Mouse (Mus musculus) gastrocnemius, adult 2 months (tissue): Measurements from ENCODE around the gene Rnase9. TPM values are rescaled to one million over a fixed set of nuclear protein-coding genes. Genes with fewer than 3 reads are reported as not detected.
"Not testable (repeated sequence)": the region's sequence is repeated elsewhere in the genome, so short reads cannot be mapped to it uniquely, and the experiment has no call there.

Source experiments
- DNase-seq: peaks from one replicate; pipeline ENCODE4 v3.0.0; 2022
- H3K27ac ChIP-seq: fragments of 200-600 bp; 2 replicates; pipeline ENCODE4 v1.8.1; 2022; ENCODE audit warnings: mild to moderate bottlenecking
- H3K4me3 ChIP-seq: fragments of 200-600 bp; 2 replicates; pipeline ENCODE4 v1.8.1; 2022; ENCODE audit warnings: mild to moderate bottlenecking, moderate library complexity
- CTCF ChIP-seq: fragments of 200-600 bp; IDR thresholded peaks from 2 replicates; pipeline ENCODE4 v1.8.1; 2022; ENCODE audit warnings: antibody characterized with exemption, mild to moderate bottlenecking, moderate library complexity
- intact Hi-C: fragments of 180-260 bp; cut with DNase I; formaldehyde crosslinking; loops from one replicate; pipeline ENCODE4 v1.15.1; 2025
- total RNA-seq, 2 experiments: library from RNA; stranded (reverse); gene quantifications; 2 replicates each; pipeline ENCODE4 v1.2.3; 2021

The Rnase9 gene
- total RNA-seq, 2 experiments from 2014 or later, result not detected

DNA sequence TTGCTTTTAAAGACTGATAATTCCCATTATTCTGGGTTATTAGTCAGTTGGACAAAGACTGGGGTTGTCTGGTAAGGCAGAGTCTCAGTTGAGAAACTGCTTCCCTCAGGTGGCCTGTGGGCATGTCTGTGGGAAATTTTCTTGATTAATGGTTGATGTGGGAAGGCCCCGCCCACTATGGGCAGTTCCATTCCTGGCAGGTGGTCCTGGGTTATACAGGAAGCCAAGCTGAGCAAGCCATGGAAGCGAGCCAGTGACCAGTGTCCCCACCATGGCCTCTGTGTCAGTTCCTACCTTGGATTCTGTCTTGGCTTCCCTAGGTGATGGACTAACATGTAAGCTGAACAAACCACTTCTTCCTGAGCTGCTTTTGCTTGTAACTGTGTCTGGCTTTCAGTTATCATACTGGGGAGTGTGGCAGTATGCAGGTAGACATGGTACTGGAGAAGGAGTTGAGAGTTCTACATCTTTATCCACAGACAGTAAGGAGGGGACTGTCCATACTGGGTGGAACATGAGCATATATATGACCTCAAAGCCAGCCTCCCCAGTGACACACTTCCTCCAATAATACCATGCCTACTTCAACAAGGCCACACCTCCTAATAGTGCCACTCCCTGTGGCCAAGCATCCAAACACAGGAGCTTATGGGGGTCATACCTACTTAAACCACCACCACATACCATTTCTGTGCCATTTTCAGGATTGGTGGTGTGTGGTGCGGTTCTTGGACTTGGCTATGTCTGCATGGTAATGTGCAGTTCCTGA is 14.1 kb downstream of the Rnase9 start:
- Histone ChIP-seq H3K27ac (no peak overlapping the region), H3K4me3 (no peak overlapping the region)
- TF ChIP-seq CTCF, result no peak
- intact Hi-C loops, result loop anchor here (5.0 kb wide), 1 partner anchor 70 kb away; no protein-coding TSS in a partner anchor
- DNase-seq, result no peak

DNA sequence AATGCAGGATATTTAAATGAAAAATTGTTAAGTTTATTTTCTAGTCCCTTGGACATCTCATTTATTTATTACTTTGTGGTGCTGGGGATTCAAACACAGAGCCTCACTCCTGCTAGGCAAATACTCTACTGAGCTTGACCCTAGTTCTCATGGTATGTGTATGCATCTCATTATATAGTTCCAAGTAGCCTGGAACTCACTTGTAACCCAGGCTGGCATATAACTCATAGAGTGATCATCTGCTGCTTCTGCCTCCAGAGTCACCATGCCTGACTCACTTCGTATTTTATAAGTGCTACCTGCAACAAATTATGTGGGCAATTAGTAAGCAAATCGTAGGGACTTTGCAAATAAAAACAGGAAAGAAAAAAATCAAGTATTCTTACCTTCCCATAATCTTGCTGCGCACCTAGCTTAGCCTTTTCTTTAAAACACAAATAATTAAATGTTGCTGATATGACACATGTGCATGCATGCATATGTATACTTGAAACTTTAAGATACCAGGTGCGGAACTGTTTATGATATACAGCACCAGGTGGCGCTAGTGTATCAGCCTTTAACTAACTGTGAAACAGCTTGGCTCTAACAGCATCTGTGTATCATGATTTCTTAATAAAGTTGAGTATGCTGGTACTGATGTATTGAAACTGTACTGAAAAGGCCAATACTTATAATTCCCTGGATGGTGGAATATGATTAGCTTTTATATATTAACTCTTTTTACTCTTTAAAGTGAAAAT is 15.1 kb downstream of the Rnase9 start:
- Histone ChIP-seq H3K4me3 (no peak overlapping the region), H3K27ac (no peak overlapping the region)
- intact Hi-C loops, result loop anchor here (1.0 to 5.0 kb wide), 2 partner anchors 37 to 71 kb away; no protein-coding TSS in a partner anchor
- TF ChIP-seq CTCF, result peak; percentile 90
- DNase-seq, result peak; percentile 47

DNA sequence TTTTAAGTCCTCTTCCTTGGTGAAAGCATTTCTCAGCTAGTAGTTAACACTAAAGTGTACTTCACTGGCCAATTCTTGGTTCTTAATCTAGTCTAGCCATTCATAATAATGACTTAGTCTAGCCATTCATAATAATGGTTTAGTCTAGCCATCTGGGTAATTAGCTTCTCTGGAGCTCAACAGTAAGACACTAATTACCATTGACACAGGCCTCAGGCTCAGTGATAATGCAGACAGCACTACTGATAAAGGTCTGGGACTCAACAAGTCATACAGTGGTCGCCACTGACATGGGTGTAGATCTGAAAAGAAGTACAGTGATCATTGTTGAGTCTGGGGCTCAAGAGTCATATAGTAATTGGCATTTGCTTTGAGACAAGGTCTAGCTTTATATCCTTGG is 16.8 kb downstream of the Rnase9 start:
- Histone ChIP-seq H3K4me3 (no peak overlapping the region), H3K27ac (no peak overlapping the region)
- no peak for TF ChIP-seq CTCF
- DNase-seq, result no peak
- intact Hi-C loops, result loop anchor here (5.0 kb wide), 1 partner anchor 72 kb away; no protein-coding TSS in a partner anchor

DNA sequence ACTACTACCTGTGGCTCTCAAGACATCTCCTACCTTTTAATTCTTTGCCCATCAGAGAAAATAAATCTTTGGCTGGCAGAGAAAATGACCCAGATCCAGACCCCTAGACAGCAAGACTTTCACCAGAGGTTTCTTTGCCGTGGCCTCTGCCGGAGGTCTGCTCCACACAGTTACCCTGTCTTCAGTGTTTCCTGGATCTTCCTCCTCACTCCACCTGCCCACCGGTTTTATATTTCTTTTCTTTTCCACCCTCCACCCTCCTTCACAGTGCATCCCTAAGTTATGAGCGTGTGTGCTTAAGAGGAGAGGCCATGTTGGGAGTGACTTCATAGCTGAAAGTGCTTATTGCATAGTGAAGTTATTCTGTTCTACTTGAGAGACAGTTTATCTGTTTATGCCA is 18.2 kb downstream of the Rnase9 start:
- no peak for DNase-seq
- intact Hi-C loops, result no loop called here
- Histone ChIP-seq H3K4me3 (no peak overlapping the region), H3K27ac (no peak overlapping the region)
- no peak for TF ChIP-seq CTCF

DNA sequence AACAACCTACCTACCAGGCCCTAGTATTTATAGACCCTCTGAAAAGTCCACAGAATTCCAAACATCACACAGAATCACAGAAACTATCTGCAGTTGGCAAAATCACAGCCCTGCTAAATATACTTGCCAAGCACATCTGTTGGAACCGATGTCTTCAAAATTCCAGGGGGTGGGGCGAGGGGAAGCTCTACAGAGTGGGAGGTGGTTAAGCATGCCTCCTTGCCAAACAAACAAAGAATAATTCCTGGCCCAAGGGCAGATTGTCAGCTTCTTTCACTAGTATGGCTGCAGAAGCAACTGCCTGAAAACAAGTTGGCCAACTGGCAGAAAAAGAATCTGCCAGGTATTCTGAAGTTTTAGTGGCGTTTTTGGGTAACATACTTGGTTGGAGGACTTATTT is 24.4 kb downstream of the Rnase9 start:
- peak overlapping the region; percentile 53 for H3K27ac ChIP-seq
- TF ChIP-seq CTCF, result no peak
- no peak overlapping the region for H3K4me3 ChIP-seq
- intact Hi-C loops, result no loop called here
- DNase-seq, result peak; percentile 39

DNA sequence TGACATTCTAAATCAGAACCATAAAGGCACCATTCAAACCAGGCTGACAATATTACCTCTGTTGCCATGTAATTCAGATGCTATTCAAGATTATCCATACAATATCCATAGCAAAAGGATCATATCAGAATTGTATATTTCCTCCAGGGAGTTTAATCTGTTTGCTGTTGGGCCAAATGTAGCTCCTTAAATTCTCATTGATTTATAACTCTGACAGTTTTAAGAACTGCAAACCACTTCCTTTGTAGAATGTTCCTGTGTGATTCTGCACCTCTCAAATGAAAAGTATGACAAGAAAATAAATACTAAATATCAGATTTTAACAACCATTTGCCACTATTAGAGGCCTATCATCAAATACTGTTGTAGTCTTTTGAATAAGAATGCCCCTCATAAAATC is 25.9 kb downstream of the Rnase9 start:
- Histone ChIP-seq H3K27ac (no peak overlapping the region), H3K4me3 (no peak overlapping the region)
- DNase-seq, result no peak
- intact Hi-C loops, result no loop called here
- no peak for TF ChIP-seq CTCF

DNA sequence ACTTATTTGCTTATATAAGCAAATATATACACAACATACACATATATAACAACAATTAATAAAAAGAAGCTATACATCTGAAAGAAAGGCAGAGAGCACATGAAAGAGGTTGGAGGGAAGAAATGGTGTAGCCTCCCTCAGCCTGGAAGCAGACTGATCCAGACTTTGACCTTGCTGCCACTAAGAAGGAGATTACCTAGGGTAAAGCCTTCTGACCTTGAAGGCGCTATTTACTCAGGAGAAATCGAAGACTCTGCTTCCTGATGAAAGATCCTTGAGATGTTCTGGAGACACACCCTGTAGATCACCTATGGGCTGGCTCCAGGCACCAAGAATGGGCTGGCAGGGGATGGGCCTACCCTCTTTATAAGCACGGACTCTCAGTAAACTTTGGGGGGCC is 26.9 kb downstream of the Rnase9 start:
- intact Hi-C loops, DNase-seq: not testable (repeated sequence)

DNA sequence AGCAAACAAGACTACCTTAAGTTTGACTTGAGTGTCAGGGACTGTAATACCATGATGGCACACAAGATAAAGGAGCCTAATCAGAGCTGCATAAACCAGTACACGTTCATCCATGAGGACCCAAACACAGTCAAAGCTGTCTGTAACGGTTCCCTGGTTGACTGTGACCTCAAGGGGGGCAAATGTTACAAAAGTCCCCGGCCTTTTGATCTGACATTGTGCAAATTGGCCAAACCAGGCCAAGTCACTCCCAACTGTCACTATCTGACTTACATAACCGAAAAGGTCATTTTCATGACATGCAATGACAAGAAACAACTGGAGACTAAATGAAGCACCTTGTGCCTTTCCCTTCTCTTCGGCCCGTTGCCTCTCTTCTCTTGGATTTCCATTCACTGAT is 32.1 kb downstream of the Rnase9 start:
- Histone ChIP-seq H3K4me3 (no peak overlapping the region), H3K27ac (peak overlapping the region; percentile 81)
- no peak for DNase-seq
- no peak for TF ChIP-seq CTCF
- intact Hi-C loops, result no loop called here

More for the DNA sequence above, 26.9 kb downstream of the Rnase9 start:
- not testable (repeated sequence) for H3K27ac ChIP-seq, H3K4me3 ChIP-seq

DNA sequence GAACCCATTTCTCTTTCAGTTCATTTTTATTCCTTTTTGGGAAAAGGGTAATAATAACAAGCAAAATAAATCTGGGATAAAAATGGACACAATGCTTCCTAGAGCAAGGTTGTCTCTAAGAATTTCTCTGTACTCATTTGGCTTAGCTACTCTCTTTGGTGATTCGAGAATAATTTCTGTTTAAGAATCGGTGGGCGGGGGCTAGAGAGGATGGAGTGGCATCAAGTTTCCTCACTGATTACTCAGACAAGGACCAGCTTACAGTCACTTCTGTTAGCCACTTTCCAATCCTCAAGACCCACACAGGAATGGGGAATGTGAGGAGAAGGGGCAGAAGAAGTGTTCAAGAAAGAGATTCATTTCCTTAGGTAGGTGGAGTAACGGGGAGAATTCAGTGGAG is 32.9 kb downstream of the Rnase9 start:
- peak overlapping the region; percentile 38 for H3K4me3 ChIP-seq
- no peak for DNase-seq
- H3K27ac ChIP-seq, result peak overlapping the region; percentile 81
- no peak for TF ChIP-seq CTCF
- intact Hi-C loops, result no loop called here

DNA sequence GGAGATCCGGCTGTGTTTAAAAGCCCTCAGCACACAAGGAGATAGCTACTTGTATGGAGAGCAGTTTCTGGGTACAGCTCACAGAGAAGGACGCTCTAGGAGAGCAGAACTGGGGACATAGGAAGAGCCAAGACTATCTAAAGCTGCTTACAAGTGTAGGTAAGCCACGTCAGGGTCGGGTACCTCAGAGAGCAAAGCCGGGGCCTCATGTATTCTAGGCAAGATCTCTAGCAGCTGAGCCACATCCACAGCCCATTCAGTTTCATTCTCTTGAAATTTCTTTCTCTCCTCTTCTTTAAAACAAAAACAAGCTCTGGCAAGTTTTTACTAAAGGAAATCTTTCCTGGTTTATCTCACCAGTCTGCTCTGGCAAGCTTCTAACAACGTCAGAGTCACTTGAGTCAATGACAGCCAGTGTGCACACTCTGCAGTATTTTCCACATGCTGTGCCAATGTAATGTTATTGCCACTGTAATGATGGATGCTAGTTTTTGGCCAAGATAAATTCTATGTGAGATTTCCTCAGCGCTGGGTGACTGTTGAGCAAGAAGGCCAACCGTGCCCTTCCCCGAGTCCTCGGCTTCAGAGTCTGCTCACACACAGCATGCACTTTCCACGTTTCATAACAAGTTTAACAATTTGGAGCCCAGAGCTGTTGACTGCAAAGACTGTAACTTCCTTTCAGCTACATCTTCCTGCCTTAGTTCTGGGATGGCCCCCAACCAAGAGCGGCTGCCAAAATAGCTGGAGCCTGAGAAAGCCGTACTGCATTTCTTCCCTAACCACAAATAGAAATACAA is 33.6 kb downstream of the Rnase9 start:
- intact Hi-C loops, result no loop called here
- Histone ChIP-seq H3K4me3 (peak overlapping the region; percentile 38), H3K27ac (peak overlapping the region; percentile 81)
- no peak for TF ChIP-seq CTCF
- DNase-seq, result peak; percentile 72

DNA sequence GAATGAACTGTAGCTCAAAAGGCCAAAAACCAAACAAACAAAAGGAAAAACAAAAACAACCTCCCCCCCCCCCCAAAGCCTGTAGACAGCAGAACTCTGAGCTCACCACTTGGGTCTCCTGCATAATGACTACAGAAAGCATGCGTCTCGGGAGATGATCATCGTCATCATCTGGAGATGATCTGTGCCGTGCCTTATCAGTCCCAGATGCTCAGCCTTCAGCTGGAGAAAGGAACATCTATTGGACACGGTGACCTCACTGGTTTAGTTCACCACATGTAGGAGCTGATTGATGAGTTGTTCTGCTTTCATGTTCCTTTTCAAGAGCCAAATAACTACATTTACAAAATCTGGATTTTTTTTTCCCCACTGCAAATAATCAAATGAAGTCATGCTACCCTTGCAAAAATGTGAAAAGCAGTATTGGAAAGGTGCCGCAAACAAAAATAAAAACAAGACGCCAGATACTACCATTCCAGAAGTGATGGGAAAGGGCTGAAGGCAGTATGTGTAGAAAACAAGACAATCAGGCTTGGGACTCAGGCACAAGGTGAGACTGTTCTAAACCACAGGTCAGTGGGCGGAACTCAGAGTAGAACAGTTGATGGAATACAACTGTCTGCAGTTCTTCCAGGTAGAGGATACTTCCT is 34.4 kb downstream of the Rnase9 start, which contains the start of gene Rnase10:
Rnase10 (plus strand) TSS at position 600 of the 650 bp plus-strand sequence.
- no peak for TF ChIP-seq CTCF
- intact Hi-C loops, result no loop called here
- DNase-seq, result no peak
- Histone ChIP-seq H3K27ac (peak within 1 kb of the TSS; percentile 81), H3K4me3 (peak within 1 kb of the TSS; percentile 38)
